In the genomic region with DNA sequence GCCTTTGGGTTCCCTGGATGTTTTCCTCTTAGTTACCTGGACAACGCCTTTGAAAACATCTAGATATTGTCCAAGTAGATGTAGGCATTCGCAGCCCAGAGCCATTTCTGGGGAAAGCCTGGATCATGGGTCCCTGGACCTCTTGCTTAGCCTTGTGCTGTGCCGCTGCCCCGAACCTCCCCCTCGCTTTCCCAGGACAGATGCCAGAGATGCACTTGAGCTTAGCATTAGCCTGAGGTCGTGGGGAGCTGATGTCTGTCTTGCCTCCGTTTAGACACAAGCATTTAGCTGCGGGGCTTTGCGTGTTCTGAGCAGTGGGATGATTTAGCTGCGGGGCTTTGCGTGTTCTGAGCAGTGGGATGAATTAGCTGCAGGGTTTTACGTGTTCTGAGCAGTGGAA, we compare ENCODE assay signal across 25 mouse cellular contexts. TPM values are rescaled to one million over a fixed set of nuclear protein-coding genes. Genes with fewer than 3 reads are reported as not detected.
DNase-seq lines count a peak whose midpoint lies in the region; ATAC-seq lines count a peak whose summit lies in the region.
"Had no signal": no experiment of that assay in that cellular context is flagged by ENCODE, and none has a peak within 500 bp of the region (broad histone marks: within the 10 kb centered on the region; RNA-seq: fewer than 3 reads in every experiment).

No protein-coding gene starts in this region.

- no peaks in the 10 kb centered on the region for H3K9me3 ChIP-seq in heart, embryonic 11.5 days (replicated peaks; ENCODE audit: control insufficient read depth, low read length)
- H3K9me3 ChIP-seq in midbrain, embryonic 10.5 days (replicated peaks), result no peaks in the 10 kb centered on the region
- no peaks in the 10 kb centered on the region for H3K9me3 ChIP-seq in midbrain, embryonic 15.5 days
- H3K9me3 ChIP-seq in limb, embryonic 10.5 days (replicated peaks), result no peaks in the 10 kb centered on the region
- H3K9me3 ChIP-seq: embryonic facial prominence, embryonic 15.5 days; forebrain, embryonic 12.5 days; intestine, embryonic 15.5 days; midbrain, embryonic 13.5 days; neural tube, embryonic 15.5 days had no signal

- H3K4me1 ChIP-seq in heart, embryonic 11.5 days (ENCODE audit: control insufficient read depth, insufficient read depth, low read length), result peaks cover 59% of the 10 kb centered on the region
- H3K4me1 ChIP-seq in midbrain, embryonic 10.5 days, result peaks cover 42% of the 10 kb centered on the region
- peaks cover 2% of the 10 kb centered on the region; the same call in 1 of the 2 replicates for H3K4me1 ChIP-seq in midbrain, embryonic 15.5 days
- H3K4me1 ChIP-seq in limb, embryonic 10.5 days, result peaks cover 59% of the 10 kb centered on the region

- peak overlapping the region; percentile 47 for H3K27ac ChIP-seq in heart, embryonic 11.5 days (ENCODE audit: low read depth, low read length)
- 0 out of 2 replicates have a peak overlapping the region, but pooled peaks have one; percentile 14 for H3K27ac ChIP-seq in midbrain, embryonic 10.5 days (replicated peaks)
- no peak overlapping the region for H3K27ac ChIP-seq in midbrain, embryonic 15.5 days
- peak overlapping the region; percentile 90 for H3K27ac ChIP-seq in limb, embryonic 10.5 days
- H3K27ac ChIP-seq: embryonic facial prominence, embryonic 15.5 days; forebrain, embryonic 12.5 days; hindbrain, embryonic 14.5 days; intestine, embryonic 15.5 days; layer of hippocampus, adult 2 months; midbrain, embryonic 13.5 days; neural tube, embryonic 15.5 days had no signal

- no peak overlapping the region for H3K4me2 ChIP-seq in heart, embryonic 11.5 days
- no peak overlapping the region for H3K4me2 ChIP-seq in midbrain, embryonic 15.5 days
- H3K4me2 ChIP-seq: embryonic facial prominence, embryonic 15.5 days; forebrain, embryonic 12.5 days; hindbrain, embryonic 14.5 days; intestine, embryonic 15.5 days; liver, embryonic 11.5 days; lung, embryonic 14.5 days; midbrain, embryonic 13.5 days; neural tube, embryonic 15.5 days had no signal

- no peak for DNase-seq in heart, postnatal 25 days (ENCODE audit: low spot score)
- no peak for DNase-seq in midbrain, embryonic 10.5 days (ENCODE audit: low spot score)
- DNase-seq in limb, embryonic 10.5 days (ENCODE audit: low spot score), result no peak
- DNase-seq in layer of hippocampus, adult 9-10 months (ENCODE audit: low spot score), result no peak
- no peak for DNase-seq in urinary bladder, postnatal 36 days (ENCODE audit: low spot score in 2 of 2)
- DNase-seq: cerebellum, adult 9-11 months; gastrocnemius, postnatal 36 days; lung, embryonic 14.5 days; right cerebral cortex, postnatal 4 days; thymus, adult 18-20 months had no signal

- H3K27me3 ChIP-seq in heart, embryonic 11.5 days (ENCODE audit: control insufficient read depth, insufficient read depth, low read length), result no peaks in the 10 kb centered on the region
- no peaks in the 10 kb centered on the region for H3K27me3 ChIP-seq in midbrain, embryonic 10.5 days (ENCODE audit: low read depth, poor library complexity, severe bottlenecking)
- no peaks in the 10 kb centered on the region for H3K27me3 ChIP-seq in midbrain, embryonic 15.5 days (replicated peaks)
- no peaks in the 10 kb centered on the region for H3K27me3 ChIP-seq in limb, embryonic 10.5 days (ENCODE audit: low read depth, poor library complexity, severe bottlenecking)
- H3K27me3 ChIP-seq: embryonic facial prominence, embryonic 15.5 days; forebrain, embryonic 12.5 days; intestine, embryonic 15.5 days; midbrain, embryonic 13.5 days; neural tube, embryonic 15.5 days had no signal

- ATAC-seq in heart, embryonic 11.5 days (replicated peaks; ENCODE audit: insufficient number of reproducible peaks, low FRiP score, low TSS enrichment), result no peak
- no peak for ATAC-seq in midbrain, embryonic 15.5 days (replicated peaks)
- ATAC-seq: intestine, embryonic 15.5 days; midbrain, embryonic 13.5 days had no signal

- WGBS in heart, embryonic 11.5 days (ENCODE audit: insufficient replicate concordance), result 56% methylated on average over 12 of the region's 12 CpGs
- WGBS in midbrain, embryonic 10.5 days, result 87% methylated on average over 12 of the region's 12 CpGs
- WGBS in midbrain, embryonic 15.5 days, result 79% methylated on average over 12 of the region's 12 CpGs
- WGBS in limb, embryonic 10.5 days, result 88% methylated on average over 12 of the region's 12 CpGs

- H3K4me3 ChIP-seq in heart, embryonic 11.5 days (ENCODE audit: low read depth, low read length), result no peak overlapping the region
- no peak overlapping the region for H3K4me3 ChIP-seq in midbrain, embryonic 10.5 days
- H3K4me3 ChIP-seq in midbrain, embryonic 15.5 days, result no peak overlapping the region
- no peak overlapping the region for H3K4me3 ChIP-seq in limb, embryonic 10.5 days
- H3K4me3 ChIP-seq: embryonic facial prominence, embryonic 15.5 days; forebrain, embryonic 12.5 days; intestine, embryonic 15.5 days; layer of hippocampus, adult 2 months; midbrain, embryonic 13.5 days; myocyte; neural tube, embryonic 15.5 days had no signal

- no peak overlapping the region for H3K9ac ChIP-seq in heart, embryonic 11.5 days (ENCODE audit: low read depth, low read length)
- H3K9ac ChIP-seq in midbrain, embryonic 15.5 days, result no peak overlapping the region
- H3K9ac ChIP-seq: embryonic facial prominence, embryonic 15.5 days; forebrain, embryonic 12.5 days; hindbrain, embryonic 14.5 days; intestine, embryonic 15.5 days; lung, embryonic 14.5 days; midbrain, embryonic 13.5 days; neural tube, embryonic 15.5 days had no signal

- intact Hi-C loops in heart, postnatal 25 days (cut with DNase I), result loop anchor here (5.0 kb wide), 1 partner anchor 53 kb away; no protein-coding TSS in a partner anchor

- peaks cover 12% of the 10 kb centered on the region for H3K36me3 ChIP-seq in heart, embryonic 11.5 days (ENCODE audit: control insufficient read depth, insufficient read depth, low read length)
- peaks cover 32% of the 10 kb centered on the region for H3K36me3 ChIP-seq in midbrain, embryonic 10.5 days
- no peaks in the 10 kb centered on the region for H3K36me3 ChIP-seq in midbrain, embryonic 15.5 days (replicated peaks)
- H3K36me3 ChIP-seq in limb, embryonic 10.5 days, result peaks cover 43% of the 10 kb centered on the region
- H3K36me3 ChIP-seq: midbrain, embryonic 13.5 days; neural tube, embryonic 15.5 days had no signal

RNA-seq across cellular contexts. Expression of gene Hspg2, which starts 31.6 kb away (rescaled TPM):
- 55.5 and 56.4 TPM in 2 replicates for polyA plus RNA-seq in heart, embryonic 11.5 days (2014; fragmentation: Nextera tagmentation; extraction: Ambion mirVana)
- total RNA-seq in heart, postnatal 25 days (2021), result 100 to 1,000 TPM; 249 to 297 TPM
- 11.6 and 15.3 TPM in 2 replicates for polyA plus RNA-seq in midbrain, embryonic 10.5 days (2016; fragmentation: Nextera tagmentation; extraction: Ambion mirVana)
- 4.0 and 4.1 TPM in 2 replicates for polyA plus RNA-seq in midbrain, embryonic 15.5 days (2015; fragmentation: Nextera tagmentation; extraction: Ambion mirVana)
- 20.8 and 23.3 TPM in 2 replicates for polyA plus RNA-seq in limb, embryonic 10.5 days (2016; fragmentation: Nextera tagmentation; extraction: Ambion mirVana)

RNA-seq across cellular contexts. Expression of gene 1700013G24Rik, which starts 47.1 kb away (rescaled TPM):
- polyA plus RNA-seq in heart, embryonic 11.5 days (2014; fragmentation: Nextera tagmentation; extraction: Ambion mirVana), result not detected in 2 replicates
- not detected for total RNA-seq in heart, postnatal 25 days (2021)
- not detected in 2 replicates for polyA plus RNA-seq in midbrain, embryonic 10.5 days (2016; fragmentation: Nextera tagmentation; extraction: Ambion mirVana)
- polyA plus RNA-seq in midbrain, embryonic 15.5 days (2015; fragmentation: Nextera tagmentation; extraction: Ambion mirVana), result not detected in 2 replicates
- polyA plus RNA-seq in limb, embryonic 10.5 days (2016; fragmentation: Nextera tagmentation; extraction: Ambion mirVana), result not detected in 2 replicates
- total RNA-seq: adrenal gland, postnatal 4 days; gastrocnemius, postnatal 36 days; layer of hippocampus, adult 2 months; left cerebral cortex, postnatal 10 days had no signal
- polyA plus RNA-seq: embryonic facial prominence, embryonic 15.5 days; forebrain, embryonic 12.5 days; hindbrain, embryonic 14.5 days; intestine, embryonic 15.5 days; kidney, embryonic 16.5 days; liver, embryonic 11.5 days; lung, embryonic 14.5 days; midbrain, embryonic 13.5 days; neural tube, embryonic 15.5 days; urinary bladder, adult 2 months had no signal
